Mouse (Mus musculus) lung, embryonic 14.5 days (tissue): ENCODE measurements around the gene Gm11549. TPM values are rescaled to one million over a fixed set of nuclear protein-coding genes. Genes with fewer than 3 reads are reported as not detected.

Experiments
- ATAC-seq: fragments of 200-750 bp; cut with Nextera tagmentation; 2 replicates; pipeline ENCODE4 v1.8.0; 2017; ENCODE audit warnings: mild to moderate bottlenecking, moderate TSS enrichment, moderate library complexity; ENCODE audit not compliant: insufficient read depth
- DNase-seq: peaks from one replicate; pipeline ENCODE4 v3.0.0-alpha.2; 2015
- H3K27ac ChIP-seq: fragments of 300-500 bp; sonication (generic); 2 replicates; pipeline ENCODE4 v1.5.1; 2014; ENCODE audit warnings: low read depth, mild to moderate bottlenecking, moderate library complexity
- H3K27me3 ChIP-seq: fragments of 300-500 bp; sonication (generic); 2 replicates; pipeline ENCODE4 v1.6.1; 2014; ENCODE audit warnings: low read length, control low read depth; ENCODE audit not compliant: insufficient read depth
- H3K36me3 ChIP-seq: fragments of 300-500 bp; sonication (generic); 2 replicates; pipeline ENCODE4 v1.6.1; 2014; ENCODE audit warnings: control low read depth; ENCODE audit not compliant: insufficient read depth
- H3K4me1 ChIP-seq: fragments of 300-500 bp; sonication (generic); 2 replicates; pipeline ENCODE4 v1.6.1; 2014; ENCODE audit warnings: antibody characterized with exemption, control low read depth; ENCODE audit not compliant: insufficient read depth
- H3K4me2 ChIP-seq: fragments of 300-500 bp; sonication (generic); 2 replicates; pipeline ENCODE4 v1.6.1; 2014; ENCODE audit warnings: mild to moderate bottlenecking
- H3K4me3 ChIP-seq: fragments of 300-500 bp; sonication (generic); 2 replicates; pipeline ENCODE4 v1.5.1; 2014; ENCODE audit warnings: low read depth, low read length
- H3K9ac ChIP-seq: fragments of 300-500 bp; sonication (generic); 2 replicates; pipeline ENCODE4 v1.6.1; 2014
- H3K9me3 ChIP-seq: fragments of 300-500 bp; sonication (generic); 2 replicates; pipeline ENCODE4 v1.6.1; 2016; ENCODE audit warnings: low read depth, low read length, control low read depth
- CTCF ChIP-seq: IDR thresholded peaks from 2 replicates; pipeline ENCODE4 v1.5.1; 2016; ENCODE audit warnings: antibody characterized with exemption, low read depth
- WGBS: fragments of 180-500 bp; shearing (Covaris S2); extraction: QIAGEN DNeasy Blood & Tissue Kit; methylation state at CpG from one replicate; pipeline ENCODE4 v1.1.7; 2014; 5-methylcytosine and 5-hydroxymethylcytosine counted together
- polyA plus RNA-seq: library from polyadenylated mRNA; unstranded; fragments of >200 nt; fragmentation: Nextera tagmentation; extraction: Ambion mirVana; gene quantifications from 2 replicates; pipeline ENCODE4 v1.2.1, GENCODE M21; 2014

The Gm11549 gene
- polyA plus RNA-seq, 1 experiment from 2014 or later, result 0.12 TPM

DNA sequence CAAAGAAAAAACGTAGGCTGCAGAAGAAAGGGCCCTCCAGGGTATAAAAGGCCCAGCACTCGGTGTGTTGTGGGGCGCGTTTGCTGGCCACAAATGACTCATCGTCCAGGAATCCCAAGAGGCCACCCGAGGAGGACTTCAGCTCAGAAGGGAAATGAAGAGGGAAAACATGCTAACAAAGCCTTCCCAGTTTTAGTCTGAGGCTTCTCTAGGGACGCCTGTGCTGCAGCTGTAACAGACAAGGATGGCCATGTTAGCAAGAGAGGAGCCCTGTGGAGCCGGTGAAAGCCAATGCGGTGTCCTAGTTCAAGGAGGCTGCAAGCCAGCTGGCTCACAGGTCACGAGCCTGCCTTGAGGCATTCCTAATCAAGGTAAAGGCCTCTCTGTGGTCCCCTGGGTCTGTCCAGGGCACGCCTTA is 39.8 kb downstream of the Gm11549 start:
- ATAC-seq, result peak; percentile 81
- Histone ChIP-seq H3K9me3 (no peaks in the 10 kb centered on the region), H3K36me3 (no peaks in the 10 kb centered on the region), H3K27ac (peak overlapping the region; percentile 93), H3K9ac (peak overlapping the region; percentile 40), H3K4me2 (peak overlapping the region; percentile 41), H3K4me3 (no peak overlapping the region), H3K4me1 (peaks cover 17% of the 10 kb centered on the region), H3K27me3 (no peaks in the 10 kb centered on the region)
- 15% methylated on average over 11 of the region's 11 CpGs for WGBS
- peak; percentile 85 for DNase-seq
- no peak for TF ChIP-seq CTCF

DNA sequence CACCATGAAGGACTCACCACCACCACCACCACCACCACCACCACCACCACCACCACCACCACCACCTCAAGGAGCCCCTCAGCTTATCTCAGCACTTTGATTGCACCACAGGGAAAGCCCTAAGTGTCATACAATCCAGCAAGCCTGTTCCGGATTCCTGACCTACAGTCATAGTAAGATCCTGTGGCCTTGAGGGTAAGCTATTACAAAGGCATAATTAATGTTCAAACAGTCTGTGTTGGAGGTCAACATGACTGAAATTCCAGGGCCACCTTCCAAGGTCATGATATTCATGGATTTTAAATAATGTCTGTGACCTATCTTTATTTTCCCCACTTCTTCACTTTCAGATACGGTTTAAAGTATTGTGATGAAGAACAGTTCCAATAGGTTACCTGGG is 41.1 kb downstream of the Gm11549 start:
- Histone ChIP-seq H3K27ac (peak overlapping the region; percentile 93), H3K4me3 (no peak overlapping the region), H3K9ac (no peak overlapping the region), H3K4me2 (no peak overlapping the region), H3K27me3 (no peaks in the 10 kb centered on the region), H3K4me1 (peaks cover 21% of the 10 kb centered on the region), H3K36me3 (no peaks in the 10 kb centered on the region), H3K9me3 (no peaks in the 10 kb centered on the region)
- TF ChIP-seq CTCF, result no peak
- no peak for ATAC-seq
- DNase-seq, result peak; percentile 15
- 78% methylated on average over 2 of the region's 2 CpGs for WGBS

DNA sequence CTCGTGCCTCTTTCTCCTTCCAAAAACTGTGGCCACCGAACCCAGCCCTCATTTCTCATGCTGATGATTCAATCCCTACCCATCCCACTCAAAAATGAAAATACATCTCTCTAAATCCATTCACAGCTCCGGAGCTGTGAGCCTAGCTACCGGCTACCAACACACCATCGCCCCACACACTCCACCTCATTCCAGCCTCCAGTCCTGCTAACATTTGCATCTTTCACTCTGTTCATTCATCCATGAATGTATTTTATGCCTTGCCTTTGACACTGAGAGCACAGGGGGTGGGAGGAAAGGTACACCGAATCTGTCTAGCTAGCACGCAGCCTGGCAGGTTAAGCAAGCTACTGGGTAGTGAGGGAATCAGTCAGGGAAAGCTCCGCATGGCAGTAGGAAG is 42.8 kb downstream of the Gm11549 start:
- H3K4me1 ChIP-seq, result peaks cover 21% of the 10 kb centered on the region
- H3K27me3 ChIP-seq, result no peaks in the 10 kb centered on the region
- no peaks in the 10 kb centered on the region for H3K36me3 ChIP-seq
- no peak overlapping the region for H3K27ac ChIP-seq
- ATAC-seq (no peak), DNase-seq (no peak)
- no peak overlapping the region for H3K4me2 ChIP-seq
- H3K9ac ChIP-seq, result no peak overlapping the region
- H3K4me3 ChIP-seq, result no peak overlapping the region
- H3K9me3 ChIP-seq, result no peaks in the 10 kb centered on the region
- WGBS, result 89% methylated on average over 8 of the region's 8 CpGs
- no peak for TF ChIP-seq CTCF

DNA sequence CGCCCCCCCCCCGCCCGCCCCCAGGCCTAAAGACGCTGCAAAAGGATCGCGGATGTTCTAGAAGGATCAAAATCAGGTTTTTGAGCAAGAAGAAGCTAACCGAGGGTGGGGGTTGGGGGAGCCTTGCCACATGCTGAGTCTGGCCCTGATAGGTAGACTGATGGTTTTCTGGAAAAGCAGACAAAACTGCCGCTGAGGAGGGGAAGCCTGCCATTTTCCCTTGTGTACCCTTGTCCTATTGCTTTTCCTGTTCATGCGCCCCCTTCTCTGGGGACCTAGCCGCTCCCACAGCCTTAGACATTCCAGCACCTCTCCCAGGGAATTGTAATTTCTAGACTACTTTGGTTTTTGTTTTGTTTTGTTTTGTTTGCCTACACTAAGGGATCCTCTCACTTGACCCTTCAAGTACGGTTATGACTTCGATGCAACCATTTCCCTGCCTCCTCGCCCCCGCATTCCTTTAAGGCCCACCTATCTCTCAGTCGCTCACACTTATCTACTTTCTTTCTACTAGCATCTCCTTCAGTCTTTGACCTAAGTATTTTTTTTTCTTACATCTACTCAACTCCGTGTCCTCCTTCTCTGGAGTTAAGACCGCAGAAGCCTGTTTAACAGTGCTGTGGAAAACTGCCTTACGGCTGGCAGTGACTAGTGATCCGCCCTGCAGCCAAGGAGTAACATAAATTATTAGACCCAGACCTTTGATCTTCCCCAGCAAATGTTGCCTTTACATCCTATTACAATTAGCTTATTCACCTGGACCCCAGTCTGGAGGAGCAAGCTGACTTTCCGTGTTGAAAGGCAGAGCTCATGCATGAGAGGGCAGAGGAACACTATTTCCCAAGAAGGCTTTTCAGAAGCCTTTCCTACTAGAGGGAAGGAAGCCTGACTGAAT is 45.1 kb downstream of the Gm11549 start:
- no peaks in the 10 kb centered on the region for H3K27me3 ChIP-seq
- TF ChIP-seq CTCF, result no peak
- 22% methylated on average over 20 of the region's 20 CpGs for WGBS
- peak; percentile 36 for DNase-seq
- peak overlapping the region; percentile 66 for H3K4me2 ChIP-seq
- H3K9me3 ChIP-seq, result no peaks in the 10 kb centered on the region
- ATAC-seq, result peak; percentile 1; the same call in 1 of the 2 replicates
- H3K4me3 ChIP-seq, result peak overlapping the region; percentile 70
- H3K9ac ChIP-seq, result peak overlapping the region; percentile 79
- no peaks in the 10 kb centered on the region for H3K36me3 ChIP-seq
- peak overlapping the region; percentile 93 for H3K27ac ChIP-seq
- H3K4me1 ChIP-seq, result peaks cover 18% of the 10 kb centered on the region

DNA sequence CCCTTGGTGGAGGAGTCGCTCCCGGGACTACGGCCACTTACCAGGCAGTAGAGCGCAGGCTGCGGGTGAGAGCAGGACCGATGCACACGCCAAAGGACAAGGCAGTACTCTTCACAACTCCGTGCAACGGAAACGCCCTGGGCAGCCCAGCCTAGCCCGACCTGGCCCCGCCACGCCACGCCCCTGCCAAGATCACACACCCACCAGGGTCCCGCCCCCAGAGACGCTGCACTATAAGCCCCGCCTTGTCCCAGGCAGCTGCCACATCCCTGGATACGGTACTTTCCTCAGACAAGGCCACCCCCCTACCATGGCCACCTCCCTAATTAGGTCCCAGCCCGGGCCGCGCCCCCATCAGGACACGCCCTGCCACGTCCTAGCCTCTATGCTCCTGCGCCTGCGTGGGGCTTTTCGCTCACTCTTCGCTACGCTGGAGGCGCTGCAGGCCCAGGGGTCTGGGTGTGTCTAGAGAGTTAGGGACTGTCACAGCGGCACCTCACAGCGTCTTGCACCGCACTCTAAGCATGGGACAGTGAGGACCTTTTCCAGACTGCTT is 46.0 kb downstream of the Gm11549 start, which contains the start of the genes Anxa5 and 1810062G17Rik:
Anxa5 (minus strand) TSS at position 363 of the 556 bp plus-strand sequence.
1810062G17Rik (plus strand) TSS at position 406 of the 556 bp plus-strand sequence.
- Histone ChIP-seq H3K9me3 (no peaks in the 10 kb centered on the region), H3K27ac (peak within 1 kb of the TSS; percentile 93), H3K27me3 (no peaks in the 10 kb centered on the region), H3K4me1 (peaks cover 15% of the 10 kb centered on the region), H3K4me2 (peak within 1 kb of the TSS; percentile 66), H3K4me3 (peak within 1 kb of the TSS; percentile 70), H3K9ac (peak within 1 kb of the TSS; percentile 79), H3K36me3 (no peaks in the 10 kb centered on the region)
- ATAC-seq, result peak; percentile 99
- peak; percentile 99 for DNase-seq
- TF ChIP-seq CTCF, result peak; percentile 74
- WGBS, result under 1% methylated on average over 32 of the region's 32 CpGs

DNA sequence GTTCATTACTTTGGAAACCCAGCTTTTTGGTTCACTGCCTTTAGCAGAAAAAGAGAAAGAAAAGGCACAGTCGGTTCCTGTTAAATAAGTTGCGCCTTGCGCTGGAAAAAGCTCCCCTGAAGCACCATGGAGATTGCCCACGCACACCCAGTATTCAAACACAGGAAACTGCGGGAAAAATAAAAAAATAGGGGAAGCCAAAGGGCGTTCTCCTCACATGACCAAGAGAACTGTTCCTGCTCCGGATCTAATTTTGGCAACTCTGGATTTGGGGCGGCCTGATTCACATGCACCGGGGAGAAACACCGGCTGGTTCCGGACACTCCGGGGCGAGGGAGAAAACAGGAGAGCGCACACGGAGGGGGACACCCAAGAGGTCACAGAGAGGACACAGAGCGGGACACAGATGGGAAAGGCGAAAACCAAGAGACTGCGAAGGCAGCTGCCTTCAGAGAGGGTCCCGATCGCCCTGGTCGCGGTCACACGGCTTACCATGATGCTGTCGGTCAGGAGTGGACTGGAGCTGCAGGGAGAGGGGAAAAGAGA is 46.6 kb downstream of the Gm11549 start:
- TF ChIP-seq CTCF, result no peak
- Histone ChIP-seq H3K4me3 (peak overlapping the region; percentile 70), H3K9me3 (no peaks in the 10 kb centered on the region), H3K27ac (peak overlapping the region; percentile 90), H3K27me3 (no peaks in the 10 kb centered on the region), H3K9ac (peak overlapping the region; percentile 73), H3K4me1 (peaks cover 13% of the 10 kb centered on the region), H3K36me3 (no peaks in the 10 kb centered on the region), H3K4me2 (peak overlapping the region; percentile 66)
- ATAC-seq, result no peak; the same call in 1 of the 2 replicates
- peak; percentile 63 for DNase-seq
- WGBS, result under 1% methylated on average over 24 of the region's 24 CpGs

DNA sequence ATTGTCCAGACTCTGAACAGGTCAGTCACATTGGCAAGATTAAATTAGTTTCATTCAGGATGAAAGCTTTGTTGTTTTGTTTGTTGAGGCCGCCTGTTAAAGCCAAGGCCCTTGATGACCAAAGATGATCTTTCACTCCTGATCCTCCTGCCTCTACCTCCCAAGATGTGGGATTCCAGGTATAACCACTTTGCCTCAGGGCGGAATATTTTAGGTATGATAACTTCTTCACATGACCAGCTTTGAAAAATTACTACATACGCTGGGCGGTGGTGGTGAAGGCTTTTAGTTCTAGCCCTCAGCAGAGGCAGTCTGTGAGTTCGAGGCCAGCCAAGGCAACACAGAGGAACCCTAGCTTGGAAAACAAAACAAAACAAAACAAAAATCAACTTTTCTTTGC is 47.2 kb downstream of the Gm11549 start:
- 72% methylated on average over 5 of the region's 5 CpGs for WGBS
- no peaks in the 10 kb centered on the region for H3K9me3 ChIP-seq
- H3K4me2 ChIP-seq, result peak overlapping the region; percentile 66
- H3K27me3 ChIP-seq, result no peaks in the 10 kb centered on the region
- H3K27ac ChIP-seq, result no peak overlapping the region; the same call in 1 of the 2 replicates
- peak overlapping the region; percentile 70 for H3K4me3 ChIP-seq
- no peak overlapping the region; the same call in 1 of the 2 replicates for H3K9ac ChIP-seq
- ATAC-seq (no peak), DNase-seq (no peak)
- H3K36me3 ChIP-seq, result no peaks in the 10 kb centered on the region
- no peak for TF ChIP-seq CTCF
- peaks cover 13% of the 10 kb centered on the region for H3K4me1 ChIP-seq
